1 mouse cellular context compared by ENCODE assay signal in genomic region chr8:111338370-111339208, GRCm38 (mm10).
TF ChIP-seq lines count a peak whose summit lies in the region.

No protein-coding gene starts in this region.

TF ChIP-seq in CH12.LX, 34 proteins besides CTCF, POLR2A, EP300 and RAD21 (continued from another document):
- TF ChIP-seq MYC (IDR thresholded peaks at IDR 0.05; ENCODE audit: low read depth, low read length), result 0 out of 2 replicates have a peak, but pooled peaks have one; percentile 23
- TF ChIP-seq ZC3H11A (IDR thresholded peaks at IDR 0.05; ENCODE audit: low read depth, low read length), result no peak
- TF ChIP-seq TBP (conservative IDR thresholded peaks at IDR 0.05; ENCODE audit: low read depth, low read length), result no peak
